Mouse (Mus musculus) lung, postnatal 0 days (tissue): ENCODE data around the gene Exosc6. TPM values are rescaled to one million over a fixed set of nuclear protein-coding genes. Genes with fewer than 3 reads are reported as not detected.

Experiments
- ATAC-seq: fragments of 200-750 bp; cut with Nextera tagmentation; 2 replicates; pipeline ENCODE4 v1.8.0; 2017; ENCODE audit warnings: moderate library complexity
- DNase-seq: peaks from one replicate; pipeline ENCODE4 v3.0.0-alpha.2; 2016; ENCODE audit warnings: low spot score
- H3K27ac ChIP-seq: fragments of 300-500 bp; sonication (generic); 2 replicates; pipeline ENCODE4 v1.5.1; 2014; ENCODE audit warnings: antibody characterized with exemption, mild to moderate bottlenecking, low read length, mixed read lengths
- H3K27me3 ChIP-seq: fragments of 300-500 bp; sonication (generic); replicated peaks from 2 replicates; pipeline ENCODE4 v1.6.1; 2014; ENCODE audit warnings: low read length, mixed read lengths; ENCODE audit not compliant: insufficient read depth
- H3K36me3 ChIP-seq: fragments of 300-500 bp; sonication (generic); 2 replicates; pipeline ENCODE4 v1.6.1; 2014; ENCODE audit warnings: low read length, mixed read lengths; ENCODE audit not compliant: insufficient read depth
- H3K4me1 ChIP-seq: fragments of 300-500 bp; sonication (generic); 2 replicates; pipeline ENCODE4 v1.6.1; 2014; ENCODE audit warnings: antibody characterized with exemption, low read depth, low read length, mixed read lengths; ENCODE audit not compliant: insufficient read depth
- H3K4me2 ChIP-seq: fragments of 300-500 bp; sonication (generic); replicated peaks from 2 replicates; pipeline ENCODE4 v1.6.1; 2014; ENCODE audit warnings: low read depth, mild to moderate bottlenecking, low read length, moderate library complexity, mixed read lengths
- H3K4me3 ChIP-seq: fragments of 300-500 bp; sonication (generic); 2 replicates; pipeline ENCODE4 v1.5.1; 2014; ENCODE audit warnings: low read depth, low read length
- H3K9ac ChIP-seq: fragments of 300-500 bp; sonication (generic); replicated peaks from 2 replicates; pipeline ENCODE4 v1.6.1; 2014; ENCODE audit warnings: low read depth, mild to moderate bottlenecking
- H3K9me3 ChIP-seq: fragments of 300-500 bp; sonication (generic); 2 replicates; pipeline ENCODE4 v1.6.1; 2016; ENCODE audit warnings: low read length, mixed read lengths
- CTCF ChIP-seq: IDR thresholded peaks from 2 replicates; pipeline ENCODE4 v1.5.1; 2016; ENCODE audit warnings: antibody characterized with exemption, mild to moderate bottlenecking
- EP300 ChIP-seq: IDR thresholded peaks from 2 replicates; pipeline ENCODE4 v1.6.1; 2016; ENCODE audit warnings: antibody characterized with exemption, mild to moderate bottlenecking, control low read depth
- WGBS: fragments of 180-500 bp; shearing (Covaris S2); extraction: QIAGEN DNeasy Blood & Tissue Kit; methylation state at CpG from one replicate; pipeline ENCODE4 v1.1.7; 2014; 5-methylcytosine and 5-hydroxymethylcytosine counted together
- polyA plus RNA-seq: library from polyadenylated mRNA; unstranded; fragments of >200 nt; fragmentation: Nextera tagmentation; extraction: Ambion mirVana; gene quantifications from 2 replicates; pipeline ENCODE4 v1.2.1, GENCODE M21; 2015

The Exosc6 gene
- polyA plus RNA-seq, 1 experiment from 2014 or later = 5.0 TPM

DNA sequence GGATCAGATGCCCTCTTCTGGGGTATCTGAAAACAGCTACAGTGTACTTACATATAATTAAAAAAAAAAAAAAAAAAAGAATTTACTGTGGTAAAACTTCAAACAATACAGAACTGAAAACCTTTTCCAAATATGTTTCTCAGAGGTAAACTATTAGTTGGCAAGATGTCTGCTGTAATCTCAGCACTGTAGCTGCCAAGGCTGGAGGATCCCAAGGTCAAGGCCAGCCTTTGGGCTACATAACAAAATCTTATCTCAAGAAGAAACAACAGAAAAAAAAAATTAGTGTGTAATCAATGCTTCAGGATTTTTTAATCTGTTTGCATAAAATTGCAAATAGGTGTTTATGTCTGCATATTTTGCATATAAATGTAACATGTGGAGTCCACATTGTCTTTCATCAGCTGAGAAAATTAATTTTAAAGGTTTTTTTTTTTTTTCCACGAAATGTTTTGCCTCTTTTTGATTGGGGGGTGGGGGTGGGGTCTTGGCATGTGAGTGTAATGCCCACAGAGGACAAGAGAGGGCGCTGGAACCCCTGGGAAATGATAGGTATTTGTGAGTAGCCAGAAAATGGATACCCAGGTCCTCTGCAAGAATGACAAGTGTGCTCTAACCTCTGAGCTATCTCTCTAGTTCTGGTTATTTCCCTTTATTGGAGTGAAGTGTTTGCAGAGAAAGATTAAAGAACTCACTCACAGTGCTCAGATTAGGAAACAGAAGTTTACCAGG is 12.0 kb upstream of the Exosc6 start:
- Histone ChIP-seq H3K27me3 (no peaks in the 10 kb centered on the region), H3K4me1 (no peaks in the 10 kb centered on the region), H3K4me2 (no peak overlapping the region), H3K4me3 (no peak overlapping the region), H3K27ac (no peak overlapping the region), H3K36me3 (peaks cover 38% of the 10 kb centered on the region), H3K9ac (no peak overlapping the region), H3K9me3 (no peaks in the 10 kb centered on the region)
- 46% methylated on average over 2 of the region's 2 CpGs for WGBS
- DNase-seq (no peak), ATAC-seq (no peak)
- TF ChIP-seq CTCF (peak; percentile 43), EP300 (no peak)

DNA sequence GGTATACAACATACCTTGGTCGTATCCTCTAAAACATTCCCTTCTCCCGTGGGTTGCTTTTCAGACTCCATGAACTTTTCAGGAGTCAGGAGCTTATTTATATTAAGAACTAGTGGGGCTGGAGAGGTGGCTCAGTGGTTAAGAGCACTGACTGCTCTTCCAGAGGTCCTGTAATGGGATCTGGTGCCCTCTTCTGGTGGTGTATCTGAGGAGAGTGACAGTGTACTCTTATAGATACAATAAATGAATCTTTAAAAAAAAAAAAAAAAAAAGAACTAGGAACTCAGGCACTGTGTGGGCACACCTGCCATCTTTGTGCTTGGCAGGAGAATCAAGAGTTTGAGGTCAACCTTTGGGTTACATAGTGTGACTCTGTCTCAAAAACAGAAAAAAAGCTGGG is 7.4 kb upstream of the Exosc6 start:
- no peak overlapping the region for H3K4me3 ChIP-seq
- peaks cover 53% of the 10 kb centered on the region for H3K36me3 ChIP-seq
- ATAC-seq (no peak), DNase-seq (no peak)
- no peaks in the 10 kb centered on the region for H3K9me3 ChIP-seq
- H3K9ac ChIP-seq = no peak overlapping the region
- WGBS = 93% methylated on average over 2 of the region's 2 CpGs
- no peak overlapping the region for H3K27ac ChIP-seq
- no peak overlapping the region for H3K4me2 ChIP-seq
- H3K4me1 ChIP-seq = no peaks in the 10 kb centered on the region
- H3K27me3 ChIP-seq = no peaks in the 10 kb centered on the region
- 0 out of 2 replicates have a peak, but pooled peaks have one; percentile 10 for TF ChIP-seq CTCF
- TF ChIP-seq EP300 = no peak

DNA sequence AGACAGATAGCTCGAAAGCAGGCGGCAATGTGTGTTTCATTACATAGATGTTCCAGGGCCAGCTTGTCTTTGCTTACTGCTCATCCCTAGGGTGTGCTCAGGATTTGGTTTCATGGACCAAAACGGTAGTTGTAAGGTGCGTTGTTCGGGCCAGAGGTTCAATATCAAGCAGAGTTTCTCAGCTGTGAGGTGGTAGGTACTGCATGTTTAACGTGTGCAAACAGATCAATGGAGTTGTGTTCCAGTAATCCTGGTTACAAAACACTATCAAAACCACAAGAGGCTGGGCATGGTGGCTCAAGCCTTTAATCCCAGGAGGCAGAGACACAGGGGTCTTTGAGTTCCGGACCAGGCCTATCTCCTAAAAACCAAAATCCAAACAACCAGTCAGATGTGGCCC is 7.0 kb upstream of the Exosc6 start:
- Histone ChIP-seq H3K4me2 (no peak overlapping the region), H3K27ac (no peak overlapping the region), H3K27me3 (no peaks in the 10 kb centered on the region), H3K36me3 (peaks cover 57% of the 10 kb centered on the region), H3K4me1 (no peaks in the 10 kb centered on the region), H3K9me3 (no peaks in the 10 kb centered on the region), H3K4me3 (no peak overlapping the region), H3K9ac (no peak overlapping the region)
- ATAC-seq = no peak
- TF ChIP-seq EP300 = no peak
- TF ChIP-seq CTCF = no peak
- no peak for DNase-seq
- WGBS = 98% methylated on average over 7 of the region's 7 CpGs

DNA sequence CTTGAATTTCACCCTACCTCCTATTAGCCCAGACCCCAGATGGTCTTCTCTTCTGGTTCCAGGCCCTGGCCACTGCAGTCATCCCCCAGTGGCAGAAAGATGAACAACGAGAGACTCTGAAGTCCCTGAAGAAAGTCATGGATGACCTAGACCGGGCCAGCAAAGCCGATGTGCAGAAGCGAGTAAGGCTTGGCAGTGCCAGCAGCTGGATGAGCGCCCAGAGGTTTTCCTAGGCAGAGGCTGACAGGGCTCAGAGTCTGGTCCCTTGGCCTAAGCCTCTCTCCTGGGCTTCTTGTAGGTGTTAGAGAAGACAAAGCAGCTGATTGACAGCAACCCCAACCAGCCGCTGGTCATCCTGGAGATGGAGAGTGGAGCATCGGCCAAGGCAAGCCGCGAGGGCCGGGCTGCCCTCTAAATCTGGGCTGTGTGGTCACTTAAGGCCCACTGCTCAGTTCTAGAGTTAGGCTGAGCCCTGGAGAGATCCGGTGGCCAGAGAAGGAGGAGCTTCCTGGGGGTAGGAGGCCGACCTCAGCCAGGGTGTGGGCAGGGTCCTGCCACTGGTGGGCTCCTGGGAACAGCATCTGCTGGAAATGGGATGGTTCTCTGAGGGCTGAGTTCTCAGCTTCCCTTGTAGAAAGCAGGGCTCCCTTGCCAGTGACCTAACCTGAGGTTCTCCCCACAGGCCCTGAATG is 2.2 kb upstream of the Exosc6 start:
- H3K27ac ChIP-seq = no peak overlapping the region
- no peak overlapping the region for H3K4me3 ChIP-seq
- ATAC-seq (no peak), DNase-seq (no peak)
- peaks cover 57% of the 10 kb centered on the region for H3K36me3 ChIP-seq
- H3K9ac ChIP-seq = no peak overlapping the region
- no peaks in the 10 kb centered on the region for H3K27me3 ChIP-seq
- 95% methylated on average over 12 of the region's 12 CpGs for WGBS
- H3K9me3 ChIP-seq = no peaks in the 10 kb centered on the region
- H3K4me2 ChIP-seq = no peak overlapping the region
- peaks cover 8% of the 10 kb centered on the region; the same call in 1 of the 2 replicates for H3K4me1 ChIP-seq
- TF ChIP-seq CTCF (no peak), EP300 (no peak)

DNA sequence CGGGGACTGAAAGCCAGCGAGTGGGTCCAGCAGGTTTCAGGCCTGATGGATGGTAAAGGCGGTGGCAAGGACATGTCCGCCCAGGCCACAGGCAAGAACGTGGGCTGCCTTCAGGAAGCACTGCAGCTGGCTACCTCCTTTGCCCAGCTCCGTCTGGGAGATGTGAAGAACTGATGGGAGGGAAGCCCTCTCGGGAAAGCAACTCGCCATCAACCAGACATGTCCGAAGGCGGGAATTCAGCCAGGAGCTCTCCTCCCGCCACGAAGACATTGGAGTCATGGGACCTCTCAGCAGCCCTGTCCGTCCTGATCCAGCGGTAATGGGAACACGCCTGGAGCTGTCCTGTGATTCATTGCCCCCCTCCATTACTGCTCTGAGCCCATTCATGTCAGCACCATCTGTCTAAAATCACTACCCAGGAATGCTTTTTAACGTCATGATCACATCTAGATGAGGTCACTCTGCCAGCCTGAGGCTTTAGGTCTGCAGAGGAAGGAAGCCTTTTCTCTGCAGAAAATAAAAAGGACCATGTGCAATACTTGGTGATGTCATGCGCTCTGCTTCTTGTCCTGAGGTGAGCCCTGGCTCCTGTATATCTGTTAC is 1.0 kb upstream of the Exosc6 start:
- H3K4me2 ChIP-seq = no peak overlapping the region
- H3K27ac ChIP-seq = no peak overlapping the region
- DNase-seq (no peak), ATAC-seq (no peak)
- WGBS = 88% methylated on average over 17 of the region's 17 CpGs
- TF ChIP-seq EP300 (no peak), CTCF (no peak)
- peaks cover 8% of the 10 kb centered on the region; the same call in 1 of the 2 replicates for H3K4me1 ChIP-seq
- peaks cover 45% of the 10 kb centered on the region for H3K36me3 ChIP-seq
- no peaks in the 10 kb centered on the region for H3K9me3 ChIP-seq
- no peak overlapping the region for H3K4me3 ChIP-seq
- no peaks in the 10 kb centered on the region for H3K27me3 ChIP-seq
- no peak overlapping the region for H3K9ac ChIP-seq

DNA sequence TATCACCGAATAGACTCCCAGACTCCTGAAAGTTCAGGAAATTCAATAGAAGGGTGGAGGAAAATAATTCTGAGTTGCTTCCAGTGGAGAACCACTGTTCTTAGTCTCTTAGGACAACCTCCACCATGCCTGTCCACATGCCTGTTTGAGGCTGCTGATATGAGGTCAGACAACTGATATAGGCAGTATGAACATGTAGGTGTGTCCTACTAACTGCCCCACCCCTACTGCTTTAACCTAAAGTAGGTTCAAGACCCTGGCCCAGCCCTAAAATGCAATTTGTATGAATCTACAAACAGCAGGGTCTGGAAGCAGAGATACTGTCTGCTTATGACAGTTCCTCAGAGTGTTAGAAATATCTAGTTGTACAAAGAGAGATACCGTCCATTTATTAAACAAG is 478 bp upstream of the Exosc6 start:
- TF ChIP-seq EP300 = no peak
- no peak for TF ChIP-seq CTCF
- Histone ChIP-seq H3K36me3 (peaks cover 40% of the 10 kb centered on the region), H3K4me1 (peaks cover 8% of the 10 kb centered on the region; the same call in 1 of the 2 replicates), H3K9ac (no peak overlapping the region), H3K4me3 (no peak overlapping the region), H3K27me3 (no peaks in the 10 kb centered on the region), H3K9me3 (no peaks in the 10 kb centered on the region), H3K4me2 (no peak overlapping the region), H3K27ac (no peak overlapping the region)
- ATAC-seq (no peak), DNase-seq (no peak)
- 57% methylated on average over 2 of the region's 2 CpGs for WGBS
